Mouse (Mus musculus) myocyte (in vitro differentiated cells): ENCODE measurements around the gene Gpr85.

Experiments used
- E2F4 ChIP-seq: IDR thresholded peaks from one replicate; pipeline ENCODE4 v1.6.1; 2011; ENCODE audit warnings: mild to moderate bottlenecking, control low read depth, moderate library complexity; ENCODE audit not compliant: insufficient read depth
- MAX ChIP-seq: IDR thresholded peaks from one replicate; pipeline ENCODE4 v1.6.1; 2011; ENCODE audit warnings: low read depth, mild to moderate bottlenecking, control low read depth
- MYOD1 ChIP-seq, 3 experiments: IDR thresholded peaks; one replicate each; pipeline ENCODE4 v1.6.1; 2011; ENCODE audit warnings: control low read depth in 2 of 3, low read depth in 2 of 3, mild to moderate bottlenecking in 2 of 3, moderate library complexity in 1 of 3; ENCODE audit not compliant: insufficient read length in 2 of 3, control insufficient read depth in 1 of 3
- MYOG ChIP-seq, 3 experiments: IDR thresholded peaks; one replicate each; pipeline ENCODE4 v1.6.1; 2011; ENCODE audit warnings: control low read depth in 2 of 3, low read depth in 2 of 3, mild to moderate bottlenecking in 2 of 3; ENCODE audit not compliant: insufficient read length in 2 of 3, control insufficient read depth in 1 of 3, insufficient read depth in 1 of 3
- POLR2A ChIP-seq: IDR thresholded peaks from one replicate; pipeline ENCODE4 v1.6.1; 2011; ENCODE audit warnings: low read depth, mild to moderate bottlenecking, control low read depth, moderate library complexity; ENCODE audit not compliant: insufficient read length
- POLR2AphosphoS2 ChIP-seq: IDR thresholded peaks from one replicate; pipeline ENCODE4 v1.6.1; 2011; ENCODE audit warnings: low read depth, control low read depth; ENCODE audit not compliant: insufficient read length
- TCF12 ChIP-seq: IDR thresholded peaks from one replicate; pipeline ENCODE4 v1.6.1; 2011; ENCODE audit warnings: mild to moderate bottlenecking, control low read depth; ENCODE audit not compliant: poor library complexity, insufficient read depth, severe bottlenecking
- TCF3 ChIP-seq: IDR thresholded peaks from one replicate; pipeline ENCODE4 v1.6.1; 2011; ENCODE audit warnings: low read depth, control low read depth; ENCODE audit not compliant: insufficient read length
- USF1 ChIP-seq: IDR thresholded peaks from one replicate; pipeline ENCODE4 v1.6.1; 2011; ENCODE audit warnings: low read depth, mild to moderate bottlenecking, control low read depth, moderate library complexity

DNA sequence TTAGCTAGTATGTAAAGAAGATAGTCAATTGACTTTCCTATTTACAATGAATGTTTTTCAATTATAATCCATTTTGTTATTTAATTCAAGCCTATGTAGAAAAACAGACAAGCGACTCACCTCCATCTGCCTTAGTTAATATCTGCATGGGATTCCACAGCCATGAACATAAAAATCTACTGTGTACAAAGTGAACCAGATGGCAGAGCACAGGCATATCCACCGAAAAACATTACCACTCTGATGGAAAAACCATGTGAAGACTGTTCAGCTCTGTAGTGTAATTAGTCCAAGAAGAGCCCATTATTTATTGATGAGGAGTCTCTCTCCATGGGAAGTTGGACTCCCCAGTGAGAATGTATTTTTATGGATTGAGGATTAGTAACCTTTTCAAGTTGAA is 7.0 kb downstream of the Gpr85 start:
- TF ChIP-seq TCF12, result no peak
- TF ChIP-seq TCF3, result no peak
- no peak for TF ChIP-seq POLR2A
- no peak for TF ChIP-seq MAX
- TF ChIP-seq MYOG (IDR thresholded peaks at IDR 0.05; ENCODE audit: control insufficient read depth in 1 of 3, insufficient read depth in 1 of 3, insufficient read length in 2 of 3, low read depth in 2 of 3), result no peak
- TF ChIP-seq MYOD1 (IDR thresholded peaks at IDR 0.05; ENCODE audit: control insufficient read depth in 1 of 3, insufficient read length in 2 of 3, low read depth in 2 of 3), result no peak
- no peak for TF ChIP-seq USF1
- TF ChIP-seq E2F4, result no peak
- no peak for TF ChIP-seq POLR2AphosphoS2
